Mouse (Mus musculus): ENCODE results near the gene AB124611.

DNA sequence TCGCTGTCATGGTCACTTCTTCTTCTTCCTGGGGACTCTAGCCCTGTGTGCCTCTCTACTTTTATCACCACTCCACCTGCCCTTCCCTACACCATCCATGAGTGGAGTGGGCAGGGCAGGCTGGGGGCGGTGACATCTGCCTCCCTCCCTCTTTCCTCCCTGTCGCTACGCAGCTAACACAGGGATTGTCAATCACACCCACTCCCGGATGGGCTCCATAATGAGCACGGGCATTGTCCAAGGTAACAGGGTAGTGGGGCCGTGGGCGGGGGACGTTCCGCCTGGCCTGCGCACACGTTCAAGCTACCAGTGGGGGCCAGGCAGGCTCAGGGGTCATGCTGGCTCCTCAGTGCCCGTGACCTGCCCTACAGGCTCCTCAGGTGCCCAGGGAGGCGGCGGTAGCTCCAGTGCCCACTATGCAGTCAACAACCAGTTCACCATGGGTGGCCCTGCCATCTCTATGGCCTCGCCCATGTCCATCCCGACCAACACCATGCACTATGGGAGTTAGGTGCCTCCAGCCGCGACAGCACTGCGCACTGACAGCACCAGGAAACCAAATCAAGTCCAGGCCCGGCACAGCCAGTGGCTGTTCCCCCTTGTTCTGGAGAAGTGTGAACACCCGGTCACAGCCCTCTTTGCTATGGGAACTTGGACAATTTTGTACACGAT, 61.8 kb downstream of the AB124611 start:
- no peak for TF ChIP-seq POLR2A (IDR thresholded peaks at IDR 0.05; ENCODE audit: borderline replicate concordance, extremely low read depth, low read depth, low read length)
- no peak for TF ChIP-seq CTCF (IDR thresholded peaks at IDR 0.05; ENCODE audit: insufficient read depth, low read length)

Measured in lung, adult 2 months (tissue).